Mouse (Mus musculus) lung, adult 2 months (tissue): Measurements from ENCODE around the gene Ptpa.

Experiments used
- CTCF ChIP-seq: fragments of 200-500 bp; IDR thresholded peaks from 2 replicates; pipeline ENCODE4 v1.5.1; 2011; ENCODE audit warnings: mild to moderate bottlenecking, low read length, control low read depth; ENCODE audit not compliant: insufficient read depth
- POLR2A ChIP-seq: fragments of 200-500 bp; IDR thresholded peaks from 2 replicates; pipeline ENCODE4 v1.6.1; 2011; ENCODE audit warnings: low read depth, mild to moderate bottlenecking, control low read depth, low read length, borderline replicate concordance; ENCODE audit errors: extremely low read depth

DNA sequence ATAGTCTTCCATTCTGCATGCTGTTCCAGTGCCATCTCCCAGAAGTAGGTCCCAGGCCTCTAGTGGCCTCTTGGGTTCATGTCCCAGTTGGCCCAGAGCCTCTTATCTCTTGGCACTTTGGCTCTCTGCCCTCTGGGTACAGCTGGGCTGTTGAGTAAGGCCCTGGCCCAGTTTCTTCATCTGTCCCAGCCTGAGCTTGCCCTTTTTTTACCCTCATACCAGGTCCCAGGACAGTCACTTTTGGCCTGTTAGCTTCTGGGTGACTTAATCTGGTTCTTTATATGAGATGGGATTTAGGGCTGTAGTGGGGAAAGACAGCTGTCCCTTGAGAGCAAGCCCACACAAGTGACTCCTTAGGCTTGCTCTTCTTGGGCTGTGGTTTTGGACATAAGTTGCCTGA is 13.3 kb downstream of the Ptpa start:
- no peak for TF ChIP-seq POLR2A
- TF ChIP-seq CTCF: no peak
